Mouse (Mus musculus) thymus, adult 18-20 months (tissue): Measurements from ENCODE around the gene Asic2.
"Not testable (repeated sequence)": the region's sequence is repeated elsewhere in the genome, so short reads cannot be mapped to it uniquely, and the experiment has no call there.

Experiments
- DNase-seq, 2 experiments: peaks; one replicate each; pipeline ENCODE4 v3.0.0; 2022; ENCODE audit warnings: mixed read lengths in 2 of 2

The Asic2 gene

GRCm38 (mm10) chr11:81416319-81416718 lies 551.9 kb downstream of the Asic2 start:
- DNase-seq = no peak

- no peak for DNase-seq
Measured at GRCm38 (mm10) chr11:81414596-81414995, 553.7 kb downstream of the Asic2 start.

GRCm38 (mm10) chr11:81411251-81411650 lies 557.0 kb downstream of the Asic2 start:
- DNase-seq = no peak

- DNase-seq = no peak
Measured at GRCm38 (mm10) chr11:81405951-81406350, 562.3 kb downstream of the Asic2 start.

GRCm38 (mm10) chr11:81402263-81402662 lies 566.0 kb downstream of the Asic2 start:
- DNase-seq = no peak

GRCm38 (mm10) chr11:81392855-81393254 lies 575.4 kb downstream of the Asic2 start:
- no peak for DNase-seq

- no peak for DNase-seq
Measured at GRCm38 (mm10) chr11:81386185-81386584, 582.1 kb downstream of the Asic2 start.

- DNase-seq = no peak
Measured at GRCm38 (mm10) chr11:81385547-81385946, 582.7 kb downstream of the Asic2 start.

- DNase-seq = no peak
Measured at GRCm38 (mm10) chr11:81374841-81375240, 593.4 kb downstream of the Asic2 start.

GRCm38 (mm10) chr11:81374003-81374710 lies 594.1 kb downstream of the Asic2 start:
- DNase-seq = no peak

- no peak for DNase-seq
Measured at GRCm38 (mm10) chr11:81371545-81371944, 596.7 kb downstream of the Asic2 start.

GRCm38 (mm10) chr11:81370426-81370810 lies 597.8 kb downstream of the Asic2 start:
- no peak for DNase-seq

- no peak for DNase-seq
Measured at GRCm38 (mm10) chr11:81369497-81370425, 598.5 kb downstream of the Asic2 start.

GRCm38 (mm10) chr11:81364442-81364841 lies 603.8 kb downstream of the Asic2 start:
- no peak for DNase-seq

- no peak for DNase-seq
Measured at GRCm38 (mm10) chr11:81362461-81362860, 605.8 kb downstream of the Asic2 start.

- DNase-seq = no peak
Measured at GRCm38 (mm10) chr11:81361040-81361439, 607.2 kb downstream of the Asic2 start.

GRCm38 (mm10) chr11:81350498-81350897 lies 617.8 kb downstream of the Asic2 start:
- not testable (repeated sequence) for DNase-seq

- no peak for DNase-seq
Measured at GRCm38 (mm10) chr11:81331977-81332376, 636.3 kb downstream of the Asic2 start.

- no peak for DNase-seq
Measured at GRCm38 (mm10) chr11:81330982-81331381, 637.3 kb downstream of the Asic2 start.

GRCm38 (mm10) chr11:81328088-81328487 lies 640.2 kb downstream of the Asic2 start:
- no peak for DNase-seq

GRCm38 (mm10) chr11:81323146-81323545 lies 645.1 kb downstream of the Asic2 start:
- no peak for DNase-seq

- DNase-seq = no peak
Measured at GRCm38 (mm10) chr11:81322466-81322865, 645.8 kb downstream of the Asic2 start.

GRCm38 (mm10) chr11:81290041-81290440 lies 678.2 kb downstream of the Asic2 start:
- no peak for DNase-seq

GRCm38 (mm10) chr11:81283185-81283584 lies 685.1 kb downstream of the Asic2 start:
- no peak for DNase-seq
